Mouse (Mus musculus) monocyte, adult 59 days (primary cell): ENCODE measurements around the gene Map4k5. TPM values are rescaled to one million over a fixed set of nuclear protein-coding genes. Genes with fewer than 3 reads are reported as not detected.

ENCODE experiments used
- total RNA-seq, 2 experiments: library from RNA; stranded (reverse); gene quantifications; one replicate each; pipeline ENCODE4 v1.2.4; 2023

The Map4k5 gene
- total RNA-seq = 10 to 100 TPM; 30.4 to 32.4 TPM

GRCm38 (mm10) chr12:69892371-69893251, at the start of gene Map4k5, which contains the start of gene Atl1:
Gene Map4k5 (minus strand): TSS chr12:69893200.
Gene Atl1 (plus strand): TSS chr12:69892614.

GRCm38 (mm10) chr12:69790530-69791505, 102.2 kb downstream of the Map4k5 start, which contains the start of gene Cdkl1:
Gene Cdkl1 (minus strand): TSS chr12:69791267.

Other genes starting within 250 kb of the Map4k5 start
- gene Sos2, start 211.3 kb downstream of the Map4k5 start, total RNA-seq = 10 to 100 TPM; 53.6 to 55.7 TPM
- 1 to 10 TPM; 1.2 to 2.9 TPM for gene L2hgdh, start 168.3 kb downstream of the Map4k5 start, total RNA-seq
- gene Atp5s, start 168.2 kb downstream of the Map4k5 start, total RNA-seq = 1 to 10 TPM; 1.4 to 4.4 TPM
- gene Cdkl1, start 101.9 kb downstream of the Map4k5 start, total RNA-seq = not detected
- gene Atl1, start 586 bp downstream of the Map4k5 start, total RNA-seq = 1 to 10 TPM; 1.0 to 1.1 TPM
- 10 to 100 TPM; 42.8 to 45.1 TPM for gene Sav1, start 93.8 kb upstream of the Map4k5 start, total RNA-seq
- 100 to 1,000 TPM; 169 to 171 TPM for gene Nin, start 220.5 kb upstream of the Map4k5 start, total RNA-seq